Mouse (Mus musculus) cerebellum, postnatal 36 days (tissue): Measurements from ENCODE around the gene Gm45234.

Experiments
- DNase-seq, 2 experiments: peaks; one replicate each; pipeline ENCODE4 v3.0.0; 2021 to 2022; ENCODE audit warnings: mixed read lengths in 2 of 2

Gene Gm45234

GRCm38 (mm10) chr6:124765951-124766350 lies 10.1 kb upstream of the Gm45234 start:
- DNase-seq: no peak

DNA sequence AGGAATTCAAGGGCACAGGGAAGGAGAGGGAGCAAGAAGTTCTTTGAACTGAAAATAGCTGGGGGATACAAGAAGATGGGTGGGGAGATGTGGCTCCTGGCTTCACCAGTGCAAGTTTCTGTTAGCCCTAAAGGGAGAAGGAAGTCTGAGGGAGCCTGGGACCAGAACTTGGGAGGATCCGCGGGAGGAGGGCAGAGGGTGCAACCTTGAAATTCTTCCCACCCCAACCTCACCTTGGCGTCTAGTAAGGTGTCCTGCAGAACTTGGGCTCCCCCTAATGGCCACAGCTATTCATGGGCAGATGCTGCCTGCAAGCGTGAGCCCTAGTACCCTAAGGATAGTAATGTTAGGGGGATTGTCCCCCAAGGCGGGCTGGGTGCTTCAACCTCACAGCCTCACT lies 3.4 kb upstream of the Gm45234 start:
- DNase-seq: peak; percentile 87 to 88

DNA sequence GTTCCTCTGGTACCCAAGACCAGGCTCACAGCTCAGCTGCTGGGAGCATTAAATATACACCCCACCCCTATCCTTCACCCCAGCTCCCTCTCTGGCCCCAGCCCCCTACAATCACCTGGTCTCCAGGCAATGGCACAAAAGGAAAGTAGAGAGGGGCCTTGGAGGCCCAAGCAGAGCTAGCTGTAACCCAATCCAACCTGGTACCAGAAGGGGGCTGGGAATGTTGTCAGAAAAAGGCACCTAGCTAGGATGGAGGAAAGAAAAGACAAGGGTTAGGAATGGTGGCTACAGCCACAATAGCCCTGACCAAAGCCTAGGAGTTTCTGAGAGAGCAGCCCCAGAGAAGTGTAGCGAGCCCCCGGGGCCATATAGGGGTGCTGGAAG lies 3.0 kb upstream of the Gm45234 start:
- DNase-seq: no peak

DNA sequence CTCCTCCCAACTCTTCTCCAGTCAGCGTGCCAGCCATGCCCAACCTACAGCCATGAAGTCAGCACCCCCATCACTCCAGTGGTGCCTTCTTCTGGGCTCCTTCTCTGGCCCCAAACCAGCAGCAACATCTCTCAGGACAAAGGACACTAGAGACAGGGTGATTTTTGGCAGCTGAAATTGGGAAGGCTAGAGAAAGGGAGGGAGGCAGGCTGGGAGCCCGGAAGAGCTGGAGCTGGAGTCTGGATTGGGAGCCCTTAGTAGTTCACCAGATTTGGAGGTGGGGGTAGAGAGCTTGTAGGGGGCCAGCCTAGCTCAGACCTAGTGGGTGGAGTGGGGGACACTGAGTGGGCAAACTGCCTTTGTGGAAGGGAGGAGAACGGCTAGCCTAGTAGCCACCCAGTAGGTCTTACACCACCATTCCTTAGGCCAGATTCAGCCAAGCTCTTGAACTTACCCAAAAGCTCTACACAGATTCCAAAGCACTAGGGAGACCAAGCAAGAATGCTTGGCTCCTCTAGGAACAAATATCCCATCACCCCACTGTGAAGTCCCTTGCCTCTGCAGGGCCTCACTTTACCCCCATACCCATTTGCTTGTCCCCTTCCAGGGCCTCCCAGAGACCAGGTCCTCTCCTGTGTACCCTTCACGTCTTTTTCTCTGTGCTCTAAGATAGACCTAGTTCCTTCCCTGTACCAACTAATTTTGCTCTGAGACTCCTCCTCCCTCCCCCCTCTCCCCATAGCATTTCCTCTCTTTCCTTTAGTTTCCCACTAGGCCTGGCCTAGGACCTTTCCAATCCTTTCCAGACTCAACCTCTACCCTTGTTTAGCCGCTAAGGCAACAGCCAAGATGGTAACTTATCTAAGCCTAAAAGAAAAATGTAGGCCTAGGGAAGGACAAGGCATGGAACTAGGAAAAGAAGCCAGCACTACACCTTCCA lies 2.4 kb upstream of the Gm45234 start:
- DNase-seq: peak; percentile 71 to 76

DNA sequence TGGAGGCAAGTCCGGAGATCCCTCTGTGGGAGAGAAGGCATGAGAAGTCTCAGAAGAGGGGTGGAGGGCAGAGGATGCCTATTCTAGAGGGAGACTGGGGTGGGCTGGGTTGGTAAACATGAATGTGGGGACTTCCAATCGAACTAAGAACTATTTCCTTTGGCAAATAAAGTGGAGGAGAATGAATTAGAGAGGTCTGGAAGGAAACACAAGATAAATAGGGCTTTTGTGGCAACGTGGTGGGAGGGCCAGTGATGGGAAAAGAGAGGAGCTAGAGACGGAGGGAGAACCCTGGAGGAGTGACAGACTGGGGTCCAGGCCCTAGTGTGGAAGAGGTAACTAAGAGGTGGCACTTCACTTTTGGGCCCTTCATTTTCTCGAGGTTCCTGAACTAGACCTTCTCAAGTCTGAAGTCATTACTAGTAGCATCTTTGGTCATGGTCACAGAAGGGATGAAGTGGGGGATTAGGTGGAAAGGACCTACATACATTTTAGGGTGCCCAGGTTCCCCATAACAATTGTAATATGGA lies 1.6 kb upstream of the Gm45234 start:
- no peak for DNase-seq

DNA sequence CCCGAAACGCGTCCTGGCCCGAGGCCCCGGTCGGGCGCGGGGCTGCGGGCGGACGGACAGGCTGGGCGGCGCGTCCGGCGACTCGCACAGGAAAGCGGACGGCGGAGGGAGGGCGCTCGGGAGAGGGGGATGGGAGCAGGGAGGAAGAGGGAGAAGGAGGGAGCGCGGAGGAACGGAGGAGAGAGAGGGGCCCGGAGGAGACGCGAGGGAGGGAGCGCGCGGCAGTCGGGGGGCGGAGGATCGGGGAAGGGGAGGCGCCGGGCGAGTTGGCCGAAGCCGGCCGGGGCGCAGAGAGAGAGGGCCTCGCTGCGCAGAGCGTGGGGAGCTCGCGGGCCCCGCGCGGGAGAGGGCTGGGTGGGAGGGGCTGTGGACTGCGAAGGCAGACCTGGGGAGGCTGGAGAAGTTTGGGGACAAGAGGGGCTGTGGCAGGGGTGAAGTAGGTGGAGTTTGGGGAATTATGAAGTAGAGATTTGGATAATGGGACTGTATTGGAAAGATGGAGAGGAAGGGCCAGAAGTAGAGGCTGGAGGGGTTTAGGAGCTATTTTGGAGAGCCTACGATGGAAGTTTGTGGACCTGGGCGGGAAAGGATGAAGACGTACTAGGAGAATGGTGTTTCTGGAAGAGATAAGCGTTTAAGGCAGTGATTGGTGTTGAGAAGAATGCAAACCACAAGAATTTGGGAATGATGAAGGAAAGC lies 980 bp upstream of the Gm45234 start:
- peak; percentile 78 to 83 for DNase-seq

- no peak for DNase-seq
These were observed 515 bp downstream of the Gm45234 start for GRCm38 (mm10) chr6:124755306-124755705.

- no peak for DNase-seq
These were observed 2.0 kb downstream of the Gm45234 start for GRCm38 (mm10) chr6:124753861-124754260.

DNA sequence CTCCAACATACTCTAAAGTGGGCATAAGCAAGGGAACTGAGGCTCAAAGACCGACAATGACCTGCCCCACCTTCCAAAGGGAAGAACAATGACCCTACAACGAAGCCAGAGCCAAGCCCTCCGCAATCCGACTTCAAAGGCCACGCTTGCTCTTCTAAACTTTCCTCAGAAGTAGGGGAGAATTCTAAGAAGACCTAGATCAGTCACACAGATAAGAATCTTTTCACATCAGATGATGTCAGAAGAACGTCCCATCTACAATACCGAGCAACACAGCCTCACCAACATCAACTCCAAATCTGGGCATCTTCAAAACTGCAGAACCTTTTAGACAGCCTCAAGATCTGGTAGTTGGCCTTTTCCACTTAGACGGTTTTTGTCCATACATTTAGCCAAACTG lies 5.4 kb downstream of the Gm45234 start:
- DNase-seq: no peak

- DNase-seq: no peak
These were observed 8.9 kb downstream of the Gm45234 start for GRCm38 (mm10) chr6:124746654-124747632.

GRCm38 (mm10) chr6:124746296-124746605 lies 9.6 kb downstream of the Gm45234 start:
- DNase-seq: no peak

DNA sequence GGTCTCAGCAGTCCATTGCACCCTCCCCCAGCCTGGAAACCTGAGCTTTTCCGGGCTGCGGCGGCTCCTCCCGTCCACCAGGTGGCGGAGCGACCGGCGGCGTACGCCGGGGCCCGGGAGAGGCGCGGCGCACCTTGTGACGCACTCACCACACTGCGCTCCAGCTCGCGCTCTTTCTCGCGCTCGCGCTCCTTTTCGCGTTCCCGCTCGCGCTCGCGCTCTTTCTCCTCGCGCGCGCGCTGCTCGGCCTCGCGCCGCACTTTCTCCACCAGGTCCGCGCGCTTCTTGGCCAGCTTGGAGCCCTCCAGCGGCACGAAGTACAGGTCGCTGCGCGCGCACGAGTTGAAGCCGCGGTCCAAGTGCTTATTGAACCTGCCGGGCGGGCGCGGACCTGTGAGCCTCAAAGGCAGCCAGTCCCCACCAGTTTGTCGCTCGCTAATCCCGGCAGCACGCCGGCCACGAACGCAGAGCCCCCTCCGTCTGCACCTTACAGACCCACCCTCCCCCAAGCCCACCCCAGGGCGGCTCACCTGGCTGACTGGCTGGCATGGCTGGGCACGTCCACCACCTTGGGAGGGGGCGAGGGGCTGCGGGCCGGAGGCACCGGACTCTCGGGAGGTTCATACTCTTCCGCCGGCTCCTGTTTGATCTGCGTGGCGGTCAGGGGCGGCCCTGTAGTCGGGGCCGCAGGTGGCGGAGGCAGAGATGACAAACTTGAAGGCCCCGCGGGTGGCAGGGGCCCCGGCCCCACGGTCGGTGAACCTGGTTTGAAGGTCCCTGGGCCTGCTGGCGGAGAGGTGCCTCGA lies 10.1 kb downstream of the Gm45234 start:
- DNase-seq: peak; percentile 95

- DNase-seq: peak in 1 of 2 experiments; percentile 63
These were observed 11.0 kb downstream of the Gm45234 start for GRCm38 (mm10) chr6:124744755-124745321.

DNA sequence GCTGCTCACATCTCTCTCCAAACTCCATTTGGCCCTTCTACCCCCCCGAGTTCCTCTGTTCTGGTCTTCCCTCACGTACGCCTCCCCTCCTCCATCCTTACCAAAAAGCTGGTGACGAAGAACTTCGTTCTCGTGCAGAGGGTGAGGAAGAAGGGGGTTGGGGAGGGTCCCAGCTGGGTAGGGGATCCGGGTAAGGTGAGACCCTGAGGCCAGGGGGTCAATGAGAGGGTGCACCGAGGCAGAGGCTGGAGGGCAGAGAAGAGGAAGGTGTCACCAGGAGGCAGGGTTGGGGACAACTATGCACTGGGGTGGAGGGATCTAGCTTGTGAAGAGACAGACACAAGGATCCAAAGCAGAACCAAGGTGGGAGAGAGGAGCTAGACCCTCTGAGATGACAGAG lies 12.2 kb downstream of the Gm45234 start:
- DNase-seq: no peak

DNA sequence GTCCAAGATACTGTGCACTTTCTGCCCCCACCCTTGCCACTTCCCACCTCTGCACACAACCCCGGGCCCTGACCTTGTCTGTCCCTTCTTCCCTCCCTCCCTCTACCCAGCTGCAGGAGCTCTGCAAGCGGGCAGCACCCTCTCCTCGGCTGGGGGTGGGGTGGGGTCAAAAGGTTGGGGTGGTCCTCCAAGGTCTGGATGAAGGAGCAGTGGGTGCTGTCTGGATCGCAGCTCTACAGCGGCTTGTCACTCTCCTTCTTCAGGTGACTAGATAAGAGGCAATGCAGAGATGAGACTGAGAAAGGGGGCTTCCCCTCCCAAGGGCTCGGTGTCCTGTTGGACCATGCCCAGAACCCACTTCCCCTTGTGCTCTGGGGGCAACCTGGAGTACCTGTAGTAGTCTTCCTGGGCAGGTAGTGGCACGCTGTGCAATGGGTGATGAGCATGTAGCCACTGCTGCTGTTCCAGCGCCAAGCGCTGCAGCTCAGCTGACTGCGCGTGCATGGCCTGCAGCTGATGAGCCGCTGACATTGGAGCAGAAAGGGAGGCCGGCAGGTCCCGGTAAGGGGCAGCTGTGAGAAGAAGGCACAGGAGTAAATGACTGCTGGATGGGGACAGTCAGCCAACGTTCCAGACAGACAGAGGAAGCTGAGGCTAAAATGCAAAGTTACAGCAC lies 12.8 kb downstream of the Gm45234 start:
- DNase-seq: no peak

DNA sequence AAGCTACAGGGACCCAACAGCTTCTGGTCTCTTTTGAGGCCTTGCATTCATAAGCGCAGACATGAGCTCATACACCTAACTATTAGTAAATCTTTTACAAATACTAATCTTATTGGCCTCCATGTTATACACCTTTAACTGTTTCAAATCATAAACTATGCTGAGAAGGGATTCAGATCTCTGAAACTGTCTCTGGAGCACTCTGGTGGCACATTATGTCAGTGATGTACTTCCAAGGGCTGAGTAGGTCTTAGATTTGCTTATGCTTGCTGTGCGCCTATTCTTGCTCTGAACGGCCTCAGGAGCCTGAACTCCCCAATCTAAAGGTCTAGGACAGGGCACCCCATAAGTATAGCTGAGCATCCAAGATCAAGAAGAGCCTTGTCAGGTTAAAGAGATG lies 14.0 kb downstream of the Gm45234 start:
- no peak for DNase-seq

- peak; percentile 84 to 85 for DNase-seq
These were observed 14.7 kb downstream of the Gm45234 start, which contains the start of gene Grcc10 for GRCm38 (mm10) chr6:124740888-124741761. Grcc10 (minus strand) TSS chr6:124741374.

- DNase-seq: peak in 1 of 2 experiments; percentile 70
These were observed 15.5 kb downstream of the Gm45234 start for GRCm38 (mm10) chr6:124740211-124740887.

- DNase-seq: no peak
These were observed 16.5 kb downstream of the Gm45234 start for GRCm38 (mm10) chr6:124739231-124739796.
